Mouse (Mus musculus) spleen, adult 12 weeks (tissue): ENCODE data around the gene Celf5.

ENCODE experiments used
- DNase-seq: peaks from one replicate; pipeline ENCODE4 v3.0.0; 2022; ENCODE audit warnings: low spot score

The Celf5 gene

GRCm38 (mm10) chr10:81472403-81473002 lies 10.0 kb downstream of the Celf5 start:
- no peak for DNase-seq

GRCm38 (mm10) chr10:81470454-81470853 lies 12.1 kb downstream of the Celf5 start:
- DNase-seq, result no peak

GRCm38 (mm10) chr10:81469253-81469652 lies 13.3 kb downstream of the Celf5 start:
- no peak for DNase-seq

- no peak for DNase-seq
Measured at GRCm38 (mm10) chr10:81467670-81468235, 14.8 kb downstream of the Celf5 start.

- no peak for DNase-seq
Measured at GRCm38 (mm10) chr10:81466881-81467280, 15.6 kb downstream of the Celf5 start.

GRCm38 (mm10) chr10:81466066-81466465 lies 16.4 kb downstream of the Celf5 start:
- DNase-seq, result no peak

GRCm38 (mm10) chr10:81465265-81465645 lies 17.3 kb downstream of the Celf5 start:
- no peak for DNase-seq

GRCm38 (mm10) chr10:81464405-81465264 lies 17.9 kb downstream of the Celf5 start:
- DNase-seq, result no peak

GRCm38 (mm10) chr10:81463531-81463930 lies 19.0 kb downstream of the Celf5 start:
- no peak for DNase-seq

- DNase-seq, result no peak
Measured at GRCm38 (mm10) chr10:81462917-81463316, 19.6 kb downstream of the Celf5 start.

- no peak for DNase-seq
Measured at GRCm38 (mm10) chr10:81462415-81462804, 20.1 kb downstream of the Celf5 start.

- DNase-seq, result no peak
Measured at GRCm38 (mm10) chr10:81461673-81462414, 20.7 kb downstream of the Celf5 start.

- no peak for DNase-seq
Measured at GRCm38 (mm10) chr10:81460951-81461350, 21.6 kb downstream of the Celf5 start.

- no peak for DNase-seq
Measured at GRCm38 (mm10) chr10:81460471-81460870, 22.0 kb downstream of the Celf5 start.

GRCm38 (mm10) chr10:81459399-81459798 lies 23.1 kb downstream of the Celf5 start:
- DNase-seq, result no peak

- DNase-seq, result no peak
Measured at GRCm38 (mm10) chr10:81458267-81458666, 24.2 kb downstream of the Celf5 start.

- no peak for DNase-seq
Measured at GRCm38 (mm10) chr10:81457624-81458023, 24.9 kb downstream of the Celf5 start.

- no peak for DNase-seq
Measured at GRCm38 (mm10) chr10:81456983-81457563, 25.4 kb downstream of the Celf5 start.

GRCm38 (mm10) chr10:81455181-81455895 lies 27.2 kb downstream of the Celf5 start, which contains the start of gene Nfic:
Nfic (minus strand) TSS chr10:81455635.
- no peak for DNase-seq

GRCm38 (mm10) chr10:81454106-81454505 lies 28.4 kb downstream of the Celf5 start:
- no peak for DNase-seq

GRCm38 (mm10) chr10:81452947-81453288 lies 29.6 kb downstream of the Celf5 start:
- no peak for DNase-seq
